Mouse (Mus musculus): ENCODE measurements at regions not wholly inside any gene's neighbourhood (a gene's known extent, or its start where the extent isn't known, plus 50 kb on each side); places are given as distances from the start of the nearest gene placed in this dataset.

DNA sequence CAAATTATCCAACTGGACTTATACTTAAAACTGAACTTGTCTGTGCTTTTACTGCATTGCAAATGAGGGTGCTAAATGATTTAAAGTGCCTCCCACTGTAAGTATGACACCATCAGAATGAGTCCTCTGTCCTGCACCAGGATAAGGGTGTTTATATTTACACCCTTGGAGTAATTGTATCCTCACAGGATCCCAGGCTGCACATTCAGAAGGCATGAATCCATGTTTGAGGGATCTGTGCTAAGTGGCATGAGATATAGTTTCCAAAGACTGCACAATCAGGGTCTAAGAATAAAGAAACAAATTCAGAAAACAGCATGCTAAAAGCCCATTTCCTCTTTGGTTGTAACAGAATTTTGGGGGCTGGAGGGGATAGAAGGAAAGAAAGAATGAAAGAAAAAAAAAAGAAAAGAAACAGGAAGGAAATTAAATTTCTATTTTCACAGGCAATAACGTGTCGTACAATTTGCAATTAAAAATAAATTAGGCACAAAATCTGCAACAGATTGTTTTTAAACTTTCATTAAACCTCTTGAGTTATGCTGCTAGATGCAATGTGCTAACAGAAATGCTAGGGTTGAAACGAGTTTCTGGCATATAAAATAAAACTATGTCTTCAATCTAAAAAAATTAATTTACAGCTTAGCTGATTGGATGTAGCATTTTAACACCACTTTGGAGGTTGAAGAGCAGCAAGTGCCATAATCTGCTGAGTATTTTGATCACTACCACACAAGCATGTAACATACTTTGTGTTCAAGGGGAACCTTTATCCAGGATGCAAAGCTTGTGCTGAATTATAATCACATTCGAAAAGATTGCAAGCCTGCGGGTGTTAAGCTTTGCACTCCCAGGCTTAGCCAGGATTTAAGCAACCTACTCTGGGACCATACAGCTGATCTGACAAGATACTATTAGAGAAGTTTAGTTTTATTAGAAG, 689.9 kb upstream of the Tenm3 start:
- H3K4me1 ChIP-seq (ENCODE audit: control insufficient read depth, insufficient read depth, low read length) = no peaks in the 10 kb centered on the region
- no peak overlapping the region for H3K27ac ChIP-seq (ENCODE audit: insufficient read depth, low read length)
- TF ChIP-seq CTCF (IDR thresholded peaks at IDR 0.05; ENCODE audit: extremely low read depth, insufficient read depth, low read length) = no peak
- no peak for TF ChIP-seq POLR2A (IDR thresholded peaks at IDR 0.05; ENCODE audit: extremely low read depth, insufficient read depth, low read length)
- H3K4me3 ChIP-seq (ENCODE audit: insufficient read depth, low read length) = no peak overlapping the region

DNA sequence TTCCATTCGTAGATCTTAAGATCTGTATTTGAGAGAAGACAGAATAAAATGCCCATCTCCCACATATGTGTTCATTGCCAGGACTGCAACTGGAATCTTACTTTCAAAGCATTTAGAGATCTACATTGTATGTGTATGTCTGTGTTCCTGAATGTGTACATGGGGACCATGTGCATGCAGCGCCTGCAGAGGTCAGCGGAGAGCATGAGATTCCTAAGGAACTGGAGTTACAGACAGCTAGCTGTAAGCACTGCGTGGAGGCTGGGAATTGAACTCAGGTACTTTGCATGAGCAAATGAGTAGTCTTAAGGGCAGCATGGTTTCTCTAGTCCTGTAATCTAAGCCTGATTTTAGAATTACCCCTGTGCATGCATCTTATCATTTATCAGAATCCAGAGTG, 685.5 kb upstream of the Tenm3 start:
- H3K27ac ChIP-seq (ENCODE audit: insufficient read depth, low read length) = no peak overlapping the region
- no peaks in the 10 kb centered on the region for H3K4me1 ChIP-seq (ENCODE audit: control insufficient read depth, insufficient read depth, low read length)
- no peak overlapping the region for H3K4me3 ChIP-seq (ENCODE audit: insufficient read depth, low read length)
- TF ChIP-seq CTCF (IDR thresholded peaks at IDR 0.05; ENCODE audit: extremely low read depth, insufficient read depth, low read length) (no peak), POLR2A (IDR thresholded peaks at IDR 0.05; ENCODE audit: extremely low read depth, insufficient read depth, low read length) (no peak)

DNA sequence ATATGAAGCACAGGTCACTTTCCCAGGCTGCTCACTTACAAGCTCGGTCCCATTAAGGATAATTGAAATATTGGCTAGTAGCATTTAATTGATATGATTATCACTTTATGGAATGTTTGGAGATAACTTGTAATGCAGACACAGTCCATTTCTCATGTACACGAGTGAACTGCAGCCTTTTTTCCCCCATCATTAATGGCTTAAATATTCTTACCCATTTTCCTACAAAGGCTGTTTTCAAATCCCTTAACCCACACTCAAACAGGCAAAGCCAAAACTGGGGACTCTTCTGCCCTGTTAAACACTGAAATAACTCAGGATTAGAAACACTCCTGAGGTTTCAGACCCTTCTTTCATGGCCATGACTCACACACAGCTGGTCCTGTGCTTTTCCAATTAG, 649.2 kb upstream of the Tenm3 start:
- Histone ChIP-seq H3K4me1 (ENCODE audit: control insufficient read depth, insufficient read depth, low read length) (no peaks in the 10 kb centered on the region), H3K27ac (ENCODE audit: insufficient read depth, low read length) (no peak overlapping the region), H3K4me3 (ENCODE audit: insufficient read depth, low read length) (no peak overlapping the region)
- TF ChIP-seq CTCF (IDR thresholded peaks at IDR 0.05; ENCODE audit: extremely low read depth, insufficient read depth, low read length) (no peak), POLR2A (IDR thresholded peaks at IDR 0.05; ENCODE audit: extremely low read depth, insufficient read depth, low read length) (no peak)

DNA sequence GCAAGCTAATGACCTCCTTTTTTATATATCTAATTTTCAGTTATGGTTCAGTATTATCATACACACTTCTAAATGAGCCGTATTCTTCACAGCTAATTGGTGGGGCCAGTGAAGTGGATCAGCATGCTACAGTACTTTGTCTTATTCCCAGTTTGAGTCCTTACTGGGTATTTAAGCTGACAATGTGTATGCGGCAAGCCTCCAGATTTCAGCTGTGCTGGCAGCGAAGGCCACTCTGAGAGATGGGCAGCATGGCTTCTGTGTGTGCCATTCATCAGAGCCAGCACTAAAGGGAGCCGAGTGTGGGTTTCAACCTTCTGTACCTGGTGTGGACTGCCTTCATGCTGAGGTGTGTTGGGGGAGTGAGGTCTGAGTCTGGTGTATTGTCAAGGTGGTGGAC, 641.5 kb upstream of the Tenm3 start:
- no peak overlapping the region for H3K4me3 ChIP-seq (ENCODE audit: insufficient read depth, low read length)
- no peaks in the 10 kb centered on the region for H3K4me1 ChIP-seq (ENCODE audit: control insufficient read depth, insufficient read depth, low read length)
- no peak overlapping the region for H3K27ac ChIP-seq (ENCODE audit: insufficient read depth, low read length)
- TF ChIP-seq POLR2A (IDR thresholded peaks at IDR 0.05; ENCODE audit: extremely low read depth, insufficient read depth, low read length) (no peak), CTCF (IDR thresholded peaks at IDR 0.05; ENCODE audit: extremely low read depth, insufficient read depth, low read length) (no peak)

DNA sequence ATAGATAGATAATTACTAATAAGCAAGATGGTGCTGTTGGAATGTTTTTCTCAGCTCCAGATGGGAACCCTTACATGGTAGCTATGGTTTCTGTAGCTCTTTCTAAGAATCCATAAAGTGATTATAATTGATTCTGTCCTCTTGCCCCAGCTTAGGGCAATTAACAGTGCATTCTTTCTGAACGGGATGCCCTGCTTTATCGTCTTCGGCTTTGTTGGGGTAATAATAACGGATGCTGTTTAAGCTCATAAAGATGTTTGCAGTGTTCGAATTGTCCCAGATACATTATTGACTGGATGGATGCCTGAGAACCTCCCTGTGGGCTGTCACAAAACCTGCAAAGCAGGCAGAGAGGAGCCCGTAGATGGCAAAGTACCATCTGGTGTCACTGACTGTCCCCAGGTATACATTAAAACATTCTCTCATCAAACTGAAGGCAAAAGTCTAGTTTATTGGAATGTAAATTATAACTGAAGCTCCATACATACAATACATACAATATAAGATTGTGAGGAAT, 637.8 kb upstream of the Tenm3 start:
- TF ChIP-seq CTCF (IDR thresholded peaks at IDR 0.05; ENCODE audit: extremely low read depth, insufficient read depth, low read length) (no peak), POLR2A (IDR thresholded peaks at IDR 0.05; ENCODE audit: extremely low read depth, insufficient read depth, low read length) (no peak)
- Histone ChIP-seq H3K4me3 (ENCODE audit: insufficient read depth, low read length) (no peak overlapping the region), H3K27ac (ENCODE audit: insufficient read depth, low read length) (no peak overlapping the region), H3K4me1 (ENCODE audit: control insufficient read depth, insufficient read depth, low read length) (no peaks in the 10 kb centered on the region)

DNA sequence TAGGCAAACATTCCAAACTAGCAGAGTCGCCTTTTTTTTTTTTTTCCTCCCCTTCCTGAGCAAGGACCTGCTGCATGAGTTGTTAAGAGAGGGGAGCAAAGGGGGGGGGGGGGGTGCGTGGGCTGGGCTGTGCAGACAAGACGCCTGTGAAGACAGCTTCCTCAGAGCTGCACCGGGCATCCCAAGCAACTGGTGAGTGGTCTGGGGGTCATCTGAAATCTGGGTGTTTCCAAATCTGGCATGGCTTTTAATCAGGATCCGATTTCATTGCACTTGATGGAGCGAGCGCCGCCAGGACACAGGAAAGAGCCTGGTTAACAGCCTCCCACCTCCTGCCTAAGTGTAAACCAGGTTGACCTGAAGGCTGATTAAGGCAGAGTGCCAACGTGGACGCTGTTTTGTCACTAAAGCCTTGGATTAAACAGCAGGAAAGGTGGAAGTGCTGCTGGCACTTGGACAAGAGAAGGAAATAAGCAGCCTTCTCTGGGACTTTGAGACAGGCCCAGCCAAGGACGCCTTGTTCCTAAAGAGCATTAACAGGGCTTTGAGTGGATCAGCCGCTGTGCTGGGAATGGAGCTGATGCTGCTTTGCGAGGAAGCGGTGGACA, 622.3 kb upstream of the Tenm3 start:
- no peak overlapping the region for H3K27ac ChIP-seq (ENCODE audit: insufficient read depth, low read length)
- TF ChIP-seq CTCF (IDR thresholded peaks at IDR 0.05; ENCODE audit: extremely low read depth, insufficient read depth, low read length) = no peak
- no peak for TF ChIP-seq POLR2A (IDR thresholded peaks at IDR 0.05; ENCODE audit: extremely low read depth, insufficient read depth, low read length)
- H3K4me1 ChIP-seq (ENCODE audit: control insufficient read depth, insufficient read depth, low read length) = no peaks in the 10 kb centered on the region; the same call in 1 of the 2 replicates
- H3K4me3 ChIP-seq (ENCODE audit: insufficient read depth, low read length) = no peak overlapping the region

DNA sequence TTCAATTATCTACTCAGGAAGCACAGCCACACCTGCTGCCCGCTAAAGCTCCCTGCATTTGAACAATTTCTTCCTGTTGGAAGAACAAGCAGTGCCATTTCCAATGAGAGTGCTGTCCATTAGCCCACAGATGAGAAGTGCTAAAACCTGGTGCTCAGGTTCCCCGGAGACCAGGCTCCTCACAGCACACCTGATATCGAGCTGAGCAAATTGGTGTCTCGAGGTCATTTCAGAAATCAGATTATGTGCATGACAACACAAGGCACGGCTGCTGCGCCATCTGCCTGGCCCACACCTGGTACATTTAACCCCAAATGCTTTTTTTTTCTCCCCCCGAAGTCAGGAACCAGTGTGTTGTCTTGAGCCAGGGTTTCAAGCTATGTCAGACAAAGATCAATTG, 621.3 kb upstream of the Tenm3 start:
- Histone ChIP-seq H3K4me1 (ENCODE audit: control insufficient read depth, insufficient read depth, low read length) (no peaks in the 10 kb centered on the region; the same call in 1 of the 2 replicates), H3K4me3 (ENCODE audit: insufficient read depth, low read length) (no peak overlapping the region), H3K27ac (ENCODE audit: insufficient read depth, low read length) (no peak overlapping the region)
- no peak for TF ChIP-seq POLR2A (IDR thresholded peaks at IDR 0.05; ENCODE audit: extremely low read depth, insufficient read depth, low read length)

DNA sequence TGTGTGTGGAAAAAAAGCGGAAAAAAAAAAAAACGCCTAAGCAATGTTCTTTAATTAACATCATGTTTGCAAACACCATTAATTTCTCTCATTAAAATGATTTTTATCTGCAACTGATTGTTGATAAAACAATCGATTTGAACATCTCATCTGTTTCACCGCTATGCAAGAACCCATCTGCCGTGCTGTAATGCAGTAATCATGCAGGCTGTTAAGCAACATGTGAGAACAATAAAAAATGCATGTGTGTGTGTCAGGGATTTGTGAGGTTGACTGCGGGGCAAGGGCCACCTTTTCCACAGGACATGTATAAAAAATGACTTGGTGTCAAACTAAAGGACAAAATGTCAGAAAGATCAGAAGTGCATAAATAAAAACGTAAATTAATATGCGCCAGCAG, 618.9 kb upstream of the Tenm3 start:
- no peaks in the 10 kb centered on the region; the same call in 1 of the 2 replicates for H3K4me1 ChIP-seq (ENCODE audit: control insufficient read depth, insufficient read depth, low read length)
- no peak overlapping the region for H3K27ac ChIP-seq (ENCODE audit: insufficient read depth, low read length)
- no peak overlapping the region for H3K4me3 ChIP-seq (ENCODE audit: insufficient read depth, low read length)
- TF ChIP-seq CTCF (IDR thresholded peaks at IDR 0.05; ENCODE audit: extremely low read depth, insufficient read depth, low read length) (no peak), POLR2A (IDR thresholded peaks at IDR 0.05; ENCODE audit: extremely low read depth, insufficient read depth, low read length) (no peak)

DNA sequence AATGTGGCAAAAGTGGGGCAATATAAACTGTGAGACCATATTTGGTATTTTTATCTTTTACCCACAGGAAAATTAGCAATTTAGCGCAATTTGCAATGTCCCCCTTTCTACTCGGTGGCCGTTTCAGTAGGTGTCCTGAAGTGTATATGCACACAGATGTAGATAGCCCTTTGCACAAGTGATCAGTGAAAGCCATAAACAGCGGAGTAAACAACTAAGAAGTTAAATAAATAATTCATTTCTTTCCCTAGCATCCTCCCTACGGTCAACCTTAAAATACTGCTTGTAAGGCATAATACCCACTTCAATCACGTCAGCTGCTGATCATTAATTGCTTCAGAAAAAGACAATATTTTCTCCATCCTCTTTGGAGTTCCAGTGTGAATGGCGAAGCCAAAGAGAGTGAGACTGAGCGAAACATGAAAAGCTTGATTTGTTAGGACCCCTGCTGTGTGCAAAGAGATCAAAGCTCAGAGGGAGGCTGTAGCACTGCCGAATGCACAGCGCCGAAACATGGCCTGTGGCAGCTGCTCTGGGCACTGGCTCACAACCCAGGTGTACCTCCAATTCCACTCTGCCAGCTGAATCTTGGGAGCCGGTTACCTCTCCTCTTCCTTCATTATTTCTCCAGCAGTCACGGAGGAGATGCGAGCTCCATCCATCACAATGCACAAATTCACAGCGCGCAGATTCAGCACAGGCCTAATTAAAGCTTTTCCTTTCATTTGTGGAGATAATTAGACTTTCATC, 618.1 kb upstream of the Tenm3 start:
- Histone ChIP-seq H3K4me3 (ENCODE audit: insufficient read depth, low read length) (no peak overlapping the region), H3K4me1 (ENCODE audit: control insufficient read depth, insufficient read depth, low read length) (no peaks in the 10 kb centered on the region; the same call in 1 of the 2 replicates), H3K27ac (ENCODE audit: insufficient read depth, low read length) (no peak overlapping the region)
- TF ChIP-seq CTCF (IDR thresholded peaks at IDR 0.05; ENCODE audit: extremely low read depth, insufficient read depth, low read length) (no peak), POLR2A (IDR thresholded peaks at IDR 0.05; ENCODE audit: extremely low read depth, insufficient read depth, low read length) (no peak)
